Mouse (Mus musculus) heart, embryonic 11.5 days (tissue): Measurements from ENCODE around the gene Strbp. TPM values are rescaled to one million over a fixed set of nuclear protein-coding genes. Genes with fewer than 3 reads are reported as not detected.
A peak's percentile ranks its signal among the peaks of the same experiment; 100 is the strongest.

Source experiments
- ATAC-seq: fragments of 200-750 bp; cut with Nextera tagmentation; replicated peaks from 2 replicates; pipeline ENCODE4 v1.8.0; 2017; ENCODE audit warnings: moderate library complexity; ENCODE audit not compliant: insufficient number of reproducible peaks, low FRiP score, low TSS enrichment
- H3K27ac ChIP-seq: fragments of 300-500 bp; sonication (generic); 2 replicates; pipeline ENCODE4 v1.5.1; 2014; ENCODE audit warnings: mild to moderate bottlenecking, low read depth, low read length
- H3K27me3 ChIP-seq: fragments of 300-500 bp; sonication (generic); 2 replicates; pipeline ENCODE4 v1.6.1; 2014; ENCODE audit warnings: mild to moderate bottlenecking, low read length, mixed read lengths; ENCODE audit not compliant: control insufficient read depth, insufficient read depth
- H3K36me3 ChIP-seq: fragments of 300-500 bp; sonication (generic); 2 replicates; pipeline ENCODE4 v1.6.1; 2014; ENCODE audit warnings: mild to moderate bottlenecking, low read length, moderate library complexity, mixed read lengths; ENCODE audit not compliant: control insufficient read depth, insufficient read depth
- H3K4me1 ChIP-seq: fragments of 300-500 bp; sonication (generic); 2 replicates; pipeline ENCODE4 v1.6.1; 2014; ENCODE audit warnings: low read length; ENCODE audit not compliant: control insufficient read depth, insufficient read depth
- H3K4me2 ChIP-seq: fragments of 300-500 bp; sonication (generic); 2 replicates; pipeline ENCODE4 v1.6.1; 2014; ENCODE audit warnings: mild to moderate bottlenecking, moderate library complexity
- H3K4me3 ChIP-seq: fragments of 300-500 bp; sonication (generic); 2 replicates; pipeline ENCODE4 v1.5.1; 2014; ENCODE audit warnings: low read depth, low read length
- H3K9ac ChIP-seq: fragments of 300-500 bp; sonication (generic); 2 replicates; pipeline ENCODE4 v1.6.1; 2014; ENCODE audit warnings: mild to moderate bottlenecking, low read depth, low read length, moderate library complexity
- H3K9me3 ChIP-seq: fragments of 300-500 bp; sonication (generic); replicated peaks from 2 replicates; pipeline ENCODE4 v1.6.1; 2016; ENCODE audit warnings: low read length; ENCODE audit not compliant: control insufficient read depth
- WGBS: fragments of 180-500 bp; shearing (Covaris S2); extraction: QIAGEN DNeasy Blood & Tissue Kit; methylation state at CpG from one replicate; pipeline ENCODE4 v1.1.7; 2014; ENCODE audit not compliant: insufficient replicate concordance; 5-methylcytosine and 5-hydroxymethylcytosine counted together
- polyA plus RNA-seq: library from polyadenylated mRNA; unstranded; fragments of >200 nt; fragmentation: Nextera tagmentation; extraction: Ambion mirVana; gene quantifications from 2 replicates; pipeline ENCODE4 v1.2.1, GENCODE M21; 2014

The Strbp gene
- polyA plus RNA-seq, 1 experiment from 2014 or later, result 32.4 TPM

DNA sequence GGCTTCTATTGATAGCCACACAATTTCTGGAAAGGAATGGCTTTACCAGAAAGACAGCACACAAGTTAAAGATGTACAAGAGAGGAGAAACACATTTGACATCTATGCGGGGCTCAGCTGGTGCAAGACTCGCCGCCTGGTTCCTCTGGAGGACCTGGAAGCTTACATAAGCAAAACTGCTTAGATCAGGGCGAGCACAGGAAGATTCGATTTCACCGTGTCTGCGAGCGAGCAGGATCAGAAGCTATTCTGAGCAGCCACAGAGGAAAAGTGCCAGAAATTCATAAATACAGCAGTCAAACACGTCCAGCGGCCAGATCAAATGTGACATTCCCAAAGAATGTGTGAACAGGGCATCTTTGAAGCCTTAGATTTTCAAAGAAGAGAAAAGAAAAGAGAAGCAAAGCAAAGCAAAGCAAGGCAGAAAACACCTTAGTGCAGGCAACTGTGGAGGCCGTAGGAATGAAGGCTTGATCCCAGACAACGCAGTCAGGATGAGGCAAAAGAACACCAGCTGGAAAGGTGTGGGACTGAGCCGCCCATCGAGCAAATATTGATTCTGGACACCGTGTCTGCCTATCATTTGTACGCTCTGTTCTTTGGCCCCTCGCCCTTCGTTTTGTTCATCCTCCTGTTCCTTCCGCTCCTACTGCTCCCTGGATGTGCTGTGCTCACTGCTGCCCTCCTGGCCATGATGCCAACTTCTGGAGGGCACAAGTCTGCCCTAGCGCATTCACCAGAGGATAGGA lies 38.3 kb upstream of the Strbp start:
- no peaks in the 10 kb centered on the region for H3K27me3 ChIP-seq
- H3K9me3 ChIP-seq, result no peaks in the 10 kb centered on the region
- no peak for ATAC-seq
- no peak overlapping the region for H3K4me2 ChIP-seq
- no peaks in the 10 kb centered on the region for H3K4me1 ChIP-seq
- 73% methylated on average over 20 of the region's 20 CpGs for WGBS
- no peak overlapping the region for H3K27ac ChIP-seq
- H3K36me3 ChIP-seq, result no peaks in the 10 kb centered on the region
- H3K9ac ChIP-seq, result no peak overlapping the region
- no peak overlapping the region for H3K4me3 ChIP-seq

DNA sequence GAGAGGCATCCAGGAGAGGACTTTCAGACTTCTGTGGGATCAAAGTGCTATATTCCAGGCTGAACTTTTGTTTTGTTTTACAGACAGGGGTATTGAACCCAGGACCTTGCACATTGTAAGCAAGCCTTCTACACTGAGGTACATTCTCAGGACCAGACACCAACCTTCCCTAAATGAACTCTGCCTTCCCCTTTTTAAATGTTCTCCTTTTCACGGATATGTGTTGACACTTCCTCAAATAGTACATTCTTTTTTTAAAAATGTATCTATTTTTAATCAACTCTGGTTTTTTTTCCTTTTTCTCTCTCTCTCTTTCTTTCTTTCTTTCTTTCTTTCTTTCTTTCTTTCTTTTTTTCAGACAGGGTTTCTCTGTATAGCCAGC lies 32.1 kb upstream of the Strbp start:
- Histone ChIP-seq H3K36me3 (no peaks in the 10 kb centered on the region), H3K9ac (peak overlapping the region; percentile 30; the same call in 1 of the 2 replicates), H3K4me3 (no peak overlapping the region), H3K4me2 (peak overlapping the region; percentile 54), H3K9me3 (no peaks in the 10 kb centered on the region), H3K27me3 (no peaks in the 10 kb centered on the region), H3K27ac (no peak overlapping the region), H3K4me1 (peaks cover 5% of the 10 kb centered on the region)
- WGBS, result 54% methylated on average over 1 of the region's 1 CpGs
- ATAC-seq, result no peak

DNA sequence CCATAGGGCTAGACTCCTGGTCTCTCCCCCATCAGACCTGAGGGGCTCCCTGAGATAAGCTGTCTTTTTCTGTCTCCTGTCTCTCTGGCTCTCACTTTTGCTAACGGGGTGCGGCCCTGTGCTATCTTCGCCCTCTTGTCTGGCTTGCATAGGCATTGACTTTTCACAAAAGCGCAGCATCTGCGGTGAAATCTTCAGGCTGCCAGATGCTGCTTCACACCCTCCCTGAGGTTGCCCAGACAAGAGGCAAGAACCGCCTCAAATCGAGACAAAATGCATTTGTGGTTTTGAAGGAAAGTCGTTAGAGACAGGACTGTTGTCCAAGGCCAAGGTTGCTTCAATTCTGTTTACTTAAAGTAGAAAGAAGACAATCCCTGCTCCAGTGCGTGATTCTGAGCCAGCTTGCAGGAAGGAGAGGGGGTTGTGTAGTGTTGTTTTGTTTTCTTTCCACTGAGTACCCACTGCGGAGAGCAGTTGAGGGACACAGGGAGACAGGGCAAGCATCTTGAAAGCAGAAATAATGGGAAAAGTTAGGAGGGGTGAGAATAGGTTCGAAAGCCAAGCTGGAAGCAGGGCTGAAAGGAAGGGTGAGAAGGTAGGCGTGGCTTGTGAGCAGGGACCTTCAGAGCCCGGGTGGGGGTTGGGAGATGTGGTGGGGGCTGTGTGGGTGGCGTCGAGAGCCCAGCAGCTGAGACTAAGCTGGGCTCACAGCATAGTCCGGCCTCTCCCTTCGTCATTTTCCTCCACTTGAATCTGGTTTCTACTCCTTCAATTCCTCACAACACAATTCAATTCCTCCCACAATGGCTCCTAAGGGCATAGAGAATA lies 31.5 kb upstream of the Strbp start:
- peak overlapping the region; percentile 30 for H3K9ac ChIP-seq
- H3K27me3 ChIP-seq, result no peaks in the 10 kb centered on the region
- H3K9me3 ChIP-seq, result no peaks in the 10 kb centered on the region
- WGBS, result 12% methylated on average over 17 of the region's 17 CpGs
- no peak for ATAC-seq
- H3K36me3 ChIP-seq, result no peaks in the 10 kb centered on the region
- 0 out of 2 replicates have a peak overlapping the region, but pooled peaks have one; percentile 12 for H3K4me3 ChIP-seq
- H3K4me1 ChIP-seq, result peaks cover 5% of the 10 kb centered on the region
- H3K4me2 ChIP-seq, result peak overlapping the region; percentile 54
- H3K27ac ChIP-seq, result no peak overlapping the region

DNA sequence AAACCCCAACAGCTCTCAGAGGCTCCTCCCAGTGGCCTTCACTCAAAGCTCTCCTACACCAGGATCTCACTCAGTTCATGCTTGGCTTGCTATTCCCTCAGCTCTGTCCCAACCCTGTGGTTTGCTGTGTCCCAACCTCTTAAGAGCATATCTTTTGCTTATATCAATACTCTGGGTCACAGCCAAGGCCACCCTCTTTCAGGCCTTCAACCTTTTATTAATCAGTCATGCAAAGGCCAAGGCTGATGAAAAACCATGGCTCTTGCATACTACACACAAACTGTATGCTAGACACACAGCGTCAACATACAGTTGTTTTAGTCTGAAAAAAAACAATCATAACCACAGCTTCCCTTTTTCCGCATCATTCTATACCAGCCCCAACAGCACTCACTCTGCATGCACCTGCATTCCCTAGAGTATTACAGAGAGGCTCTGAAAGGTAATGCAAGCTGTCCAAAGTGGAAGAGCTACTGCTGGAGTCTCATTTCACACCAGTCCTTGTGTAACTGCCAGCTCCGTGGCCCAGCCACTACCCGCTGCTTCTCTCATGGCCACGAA lies 27.7 kb upstream of the Strbp start:
- no peak overlapping the region for H3K4me2 ChIP-seq
- H3K9me3 ChIP-seq, result no peaks in the 10 kb centered on the region
- no peaks in the 10 kb centered on the region for H3K27me3 ChIP-seq
- no peak overlapping the region for H3K27ac ChIP-seq
- no peak overlapping the region for H3K9ac ChIP-seq
- no peak overlapping the region for H3K4me3 ChIP-seq
- 80% methylated on average over 5 of the region's 5 CpGs for WGBS
- no peaks in the 10 kb centered on the region for H3K36me3 ChIP-seq
- H3K4me1 ChIP-seq, result peaks cover 5% of the 10 kb centered on the region
- no peak for ATAC-seq

DNA sequence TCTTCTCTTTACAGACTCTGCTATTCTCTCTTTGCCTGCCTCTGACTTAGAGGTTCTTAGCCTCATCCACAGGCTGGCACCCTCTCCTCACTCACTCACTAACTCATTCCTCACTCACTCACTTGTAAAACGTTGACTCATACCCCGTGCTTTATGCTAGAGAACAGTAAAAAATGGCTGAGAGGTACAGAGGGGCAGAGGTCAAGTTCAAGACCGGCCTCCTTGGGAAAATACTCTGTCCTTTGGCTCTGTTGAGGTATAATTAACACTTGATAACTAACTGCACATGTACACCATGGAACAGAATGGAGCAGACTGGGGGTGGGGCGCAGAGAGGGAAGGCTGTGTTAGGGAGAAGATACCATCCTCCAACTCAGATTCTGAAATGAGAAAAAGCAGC lies 20.6 kb upstream of the Strbp start:
- H3K4me1 ChIP-seq, result no peaks in the 10 kb centered on the region
- no peak for ATAC-seq
- H3K4me2 ChIP-seq, result no peak overlapping the region
- H3K36me3 ChIP-seq, result no peaks in the 10 kb centered on the region
- H3K9ac ChIP-seq, result no peak overlapping the region
- WGBS, result 74% methylated on average over 4 of the region's 4 CpGs
- H3K27ac ChIP-seq, result no peak overlapping the region
- no peak overlapping the region for H3K4me3 ChIP-seq
- no peaks in the 10 kb centered on the region for H3K27me3 ChIP-seq
- H3K9me3 ChIP-seq, result no peaks in the 10 kb centered on the region

DNA sequence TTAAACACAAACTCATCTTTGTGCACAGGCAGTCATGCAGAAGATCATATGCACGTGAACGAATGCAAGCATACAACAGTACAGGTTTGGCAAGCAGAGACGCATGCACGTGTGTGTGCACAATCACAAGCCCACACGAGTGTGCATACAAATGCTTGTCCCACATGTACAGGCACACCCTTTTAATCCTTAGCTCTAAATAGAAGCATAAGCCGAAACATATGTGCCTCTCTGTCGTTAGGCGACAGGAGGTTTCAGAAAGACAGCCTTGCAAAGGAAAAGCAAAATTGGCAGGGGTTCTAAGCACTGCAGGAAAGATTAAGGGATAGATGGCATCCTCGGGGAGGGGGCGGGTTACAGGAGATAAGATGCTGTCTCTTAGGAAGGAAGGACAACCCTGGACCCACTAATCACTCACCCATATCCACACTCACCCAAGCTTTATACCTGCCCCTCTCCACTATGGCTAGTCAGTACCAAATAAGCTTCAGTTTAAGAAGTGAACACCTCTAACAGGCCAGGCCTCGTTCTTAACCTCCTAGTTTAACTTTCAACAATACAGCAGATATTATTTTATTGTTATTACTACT lies 19.9 kb upstream of the Strbp start:
- H3K4me3 ChIP-seq, result no peak overlapping the region
- no peaks in the 10 kb centered on the region for H3K27me3 ChIP-seq
- no peaks in the 10 kb centered on the region for H3K9me3 ChIP-seq
- no peaks in the 10 kb centered on the region for H3K36me3 ChIP-seq
- ATAC-seq, result no peak
- no peak overlapping the region for H3K9ac ChIP-seq
- no peak overlapping the region for H3K27ac ChIP-seq
- no peaks in the 10 kb centered on the region for H3K4me1 ChIP-seq
- WGBS, result 66% methylated on average over 11 of the region's 11 CpGs
- H3K4me2 ChIP-seq, result no peak overlapping the region

DNA sequence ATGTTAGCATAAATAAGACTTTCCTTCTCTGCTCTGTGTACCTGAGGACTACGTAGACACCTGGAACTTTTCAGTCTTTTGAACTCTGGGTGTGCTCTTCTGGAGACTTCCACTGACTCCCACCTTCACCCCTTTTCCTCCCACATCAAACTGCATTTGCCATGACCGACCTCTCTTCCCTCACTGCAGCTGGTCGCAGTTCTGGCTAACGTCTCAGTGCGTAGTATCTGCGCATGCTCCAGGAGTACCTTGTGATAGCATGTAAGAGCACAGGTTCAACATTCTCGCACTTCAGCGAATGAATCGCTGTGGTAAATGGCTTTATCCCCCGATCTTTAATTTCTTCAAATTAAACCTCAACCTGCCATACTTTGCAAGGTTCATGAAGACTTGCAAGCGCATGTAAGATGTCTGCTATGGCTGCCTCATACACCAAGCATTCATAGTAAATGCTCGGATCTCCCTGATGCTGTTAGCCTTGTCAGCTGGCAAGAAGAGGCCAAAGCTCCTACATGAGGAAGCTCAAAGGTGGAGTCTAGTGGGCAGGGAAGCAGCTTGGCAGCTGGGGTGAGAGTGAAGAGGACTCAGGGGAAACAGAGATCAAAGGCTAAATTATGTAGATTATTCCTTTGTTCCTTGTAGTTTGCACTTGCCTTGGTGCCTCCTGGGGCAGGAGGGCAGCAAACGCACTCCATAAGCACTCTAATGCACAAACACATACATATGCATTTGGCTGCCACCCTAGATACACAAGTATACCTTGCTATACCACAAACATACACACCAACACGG lies 19.2 kb upstream of the Strbp start:
- 78% methylated on average over 14 of the region's 14 CpGs for WGBS
- H3K4me3 ChIP-seq, result no peak overlapping the region
- H3K36me3 ChIP-seq, result no peaks in the 10 kb centered on the region
- no peak overlapping the region for H3K9ac ChIP-seq
- H3K4me2 ChIP-seq, result no peak overlapping the region
- no peaks in the 10 kb centered on the region for H3K27me3 ChIP-seq
- no peak overlapping the region for H3K27ac ChIP-seq
- H3K4me1 ChIP-seq, result no peaks in the 10 kb centered on the region
- no peak for ATAC-seq
- no peaks in the 10 kb centered on the region for H3K9me3 ChIP-seq

DNA sequence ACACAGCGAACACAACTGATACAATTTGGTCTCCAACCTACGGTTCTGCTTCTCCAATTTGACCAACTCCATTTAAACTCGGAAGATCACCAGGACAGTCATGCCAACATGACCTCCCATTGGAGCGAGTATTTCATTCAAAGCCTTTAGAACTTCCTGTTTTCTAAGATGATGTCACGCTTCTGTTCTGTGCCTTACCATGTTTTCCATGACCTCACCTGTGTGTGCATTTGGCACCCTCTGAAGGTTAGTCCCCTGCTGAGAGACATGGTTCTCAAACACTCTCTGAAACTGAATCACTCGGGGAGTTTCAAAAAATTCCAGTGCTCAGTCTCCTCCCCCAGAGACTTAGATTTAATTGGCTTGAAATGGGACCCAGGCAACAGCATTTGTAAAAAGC lies 12.6 kb upstream of the Strbp start:
- Histone ChIP-seq H3K4me2 (no peak overlapping the region), H3K4me3 (no peak overlapping the region), H3K9ac (no peak overlapping the region), H3K27ac (no peak overlapping the region), H3K36me3 (no peaks in the 10 kb centered on the region), H3K27me3 (no peaks in the 10 kb centered on the region), H3K4me1 (no peaks in the 10 kb centered on the region; the same call in 1 of the 2 replicates), H3K9me3 (no peaks in the 10 kb centered on the region)
- no peak for ATAC-seq
- WGBS, result 78% methylated on average over 6 of the region's 6 CpGs
